Mouse (Mus musculus) spleen, adult 18-20 months (tissue): Measurements from ENCODE around the gene Polh.

Source experiments
- DNase-seq, 2 experiments: peaks; one replicate each; pipeline ENCODE4 v3.0.0; 2022; ENCODE audit warnings: mixed read lengths in 2 of 2

Gene Polh

GRCm38 (mm10) chr17:46202421-46203071, at the start of gene Polh, which contains the start of gene Xpo5:
Gene Polh, minus strand, starts transcription at chr17:46202645.
Gene Xpo5, plus strand, starts transcription at chr17:46202782.
- DNase-seq, result peak; percentile 89 to 93

- no peak for DNase-seq
These were observed 48.7 kb upstream of the Polh start for GRCm38 (mm10) chr17:46251174-46251573.

- no peak for DNase-seq
These were observed 45.7 kb upstream of the Polh start for GRCm38 (mm10) chr17:46248189-46248522.

DNA sequence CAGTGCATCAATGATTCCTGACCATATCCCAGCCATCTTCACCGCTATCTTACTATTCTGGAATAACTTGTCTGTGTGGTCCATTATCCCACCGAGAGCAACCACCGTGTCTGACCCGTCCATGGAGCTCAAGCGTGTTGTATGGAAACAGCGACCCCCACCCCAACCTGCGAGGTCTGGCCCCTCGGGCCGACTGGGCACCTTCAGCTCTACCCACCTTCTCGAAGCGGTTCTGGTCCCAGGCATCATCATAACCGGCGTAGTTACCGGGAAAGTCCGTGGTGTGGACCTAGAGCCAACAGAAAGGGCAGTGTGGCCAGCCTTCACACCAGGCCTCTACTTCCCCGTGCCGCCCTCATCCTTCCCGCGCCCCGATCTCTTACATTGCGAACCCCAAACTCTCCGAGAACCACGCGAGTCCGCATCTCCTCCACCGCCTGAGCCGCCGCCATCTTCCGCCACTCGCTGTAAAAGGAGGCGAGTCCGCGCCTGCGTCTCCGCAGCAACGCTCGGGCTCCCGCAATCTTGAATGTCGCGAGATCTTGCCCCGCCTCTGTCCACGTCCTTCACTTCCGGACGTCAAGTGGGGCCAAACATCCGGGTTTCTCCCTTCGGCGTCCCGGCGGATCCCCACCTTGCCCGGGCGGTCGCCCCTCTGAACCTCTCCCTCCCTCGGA, 45.2 kb upstream of the Polh start, which contains the start of the genes Polr1c and Yipf3:
Polr1c (minus strand) TSS at position 543 of the 677 bp plus-strand sequence.
Yipf3 (plus strand) TSS at position 569 of the 677 bp plus-strand sequence.
- DNase-seq, result peak; percentile 87 to 91

DNA sequence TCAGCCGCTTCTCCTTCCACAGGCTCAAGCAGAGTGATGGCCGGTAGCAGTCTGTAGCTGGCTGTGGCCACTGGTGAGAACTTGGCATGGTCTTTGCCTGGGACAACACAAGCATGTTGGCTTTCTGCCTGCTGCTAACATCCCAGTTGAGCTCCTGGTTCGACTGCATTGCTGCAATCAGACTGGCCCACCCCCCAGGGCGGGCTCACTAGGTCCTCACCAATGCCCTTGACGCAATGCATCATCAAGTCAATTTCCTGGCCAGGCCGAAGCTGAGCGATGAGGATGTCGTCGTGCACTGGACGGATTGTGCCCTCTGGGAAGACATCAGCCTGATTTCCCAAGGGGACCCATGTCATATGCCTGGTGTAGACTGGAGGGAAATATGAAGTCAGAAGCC, 42.1 kb upstream of the Polh start:
- no peak for DNase-seq

DNA sequence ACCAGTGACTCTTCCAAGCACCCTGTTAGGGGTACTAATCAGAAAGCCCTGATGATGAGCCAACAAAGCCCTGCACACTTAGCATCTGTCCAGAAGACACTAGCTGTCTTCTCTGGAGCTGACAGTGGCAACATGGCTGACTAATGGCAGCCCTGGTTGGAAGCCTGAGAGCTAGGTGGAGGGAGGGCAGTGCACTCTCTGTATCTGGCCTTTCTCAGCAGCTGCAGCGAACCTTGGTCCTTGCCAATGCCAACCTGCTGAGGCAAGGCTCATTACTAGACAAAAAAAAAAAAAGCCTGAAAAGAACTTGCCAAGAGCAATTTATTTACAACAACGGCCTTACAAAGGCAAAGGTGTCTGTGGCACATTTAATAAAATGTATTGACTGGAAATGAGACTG, 41.2 kb upstream of the Polh start:
- DNase-seq, result no peak

DNA sequence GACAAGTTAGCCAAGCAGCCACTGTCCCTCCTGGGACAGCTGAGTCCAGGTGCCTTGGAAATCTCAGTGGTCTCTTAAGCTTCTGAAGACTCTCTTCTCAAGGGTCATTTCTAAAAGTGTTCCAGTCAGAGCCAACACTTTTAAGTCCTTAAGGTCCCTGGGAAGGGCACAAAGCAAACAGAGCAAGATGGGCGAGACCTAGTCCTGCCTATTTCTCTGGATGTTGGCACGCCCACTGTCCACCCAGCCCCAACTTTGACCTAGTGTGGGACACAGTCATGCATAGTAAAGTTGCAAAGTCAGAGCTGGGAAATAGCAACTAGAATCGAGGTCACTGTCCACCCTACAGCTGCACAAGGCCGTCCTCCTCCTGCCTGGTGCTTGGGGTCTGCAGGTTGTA, 40.5 kb upstream of the Polh start:
- no peak for DNase-seq

GRCm38 (mm10) chr17:46242274-46242673, 39.8 kb upstream of the Polh start:
- no peak for DNase-seq

DNA sequence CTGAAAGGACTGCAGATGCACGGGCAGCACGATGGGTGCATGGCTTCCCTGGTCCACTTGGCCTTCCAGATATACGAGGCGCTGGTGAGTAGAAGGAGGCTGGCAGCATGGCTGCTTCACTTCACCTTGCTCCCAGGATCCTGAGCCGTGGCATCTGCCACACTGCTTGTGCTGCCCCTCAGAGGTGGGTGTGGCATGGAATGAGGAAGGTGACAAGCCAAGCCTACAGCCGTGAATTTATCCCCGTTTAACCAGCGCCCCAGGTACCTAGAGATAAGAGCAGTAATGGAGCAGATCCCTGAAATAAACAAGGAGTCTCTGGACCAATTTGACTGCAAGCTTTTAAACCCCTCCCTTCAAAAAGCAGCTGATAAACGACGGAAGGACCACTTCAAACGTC, 39.0 kb upstream of the Polh start:
- DNase-seq, result no peak

DNA sequence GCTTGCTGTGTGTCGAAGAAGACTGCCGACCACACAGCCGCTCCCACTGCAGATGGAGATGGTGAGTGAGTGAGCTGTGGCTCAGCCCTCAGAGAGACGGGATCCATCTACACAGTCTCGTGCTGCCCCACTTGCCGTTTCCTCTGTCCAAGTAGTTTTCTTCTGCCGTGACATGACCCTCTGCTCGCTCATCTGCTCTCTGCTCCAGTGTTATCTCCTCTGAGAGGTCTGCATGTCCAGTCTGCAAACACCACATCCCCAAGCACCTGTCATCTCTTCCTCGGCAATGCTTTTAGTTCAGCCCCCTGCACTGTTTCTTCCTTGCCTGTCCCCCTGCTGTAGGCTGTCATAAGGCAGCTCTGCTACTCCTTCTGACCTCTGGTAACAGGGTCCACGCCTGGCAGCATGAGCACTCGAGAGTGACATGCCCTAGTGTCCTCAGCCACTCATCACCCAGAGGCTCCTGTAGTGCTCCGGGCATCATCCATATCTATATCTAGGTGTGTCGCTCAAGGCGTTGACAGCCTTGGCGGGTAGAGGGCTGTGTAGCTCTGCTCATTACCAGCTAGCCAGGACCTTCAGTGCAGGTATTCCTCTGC, 37.2 kb upstream of the Polh start:
- no peak for DNase-seq

GRCm38 (mm10) chr17:46237480-46237879, 35.0 kb upstream of the Polh start:
- no peak for DNase-seq

DNA sequence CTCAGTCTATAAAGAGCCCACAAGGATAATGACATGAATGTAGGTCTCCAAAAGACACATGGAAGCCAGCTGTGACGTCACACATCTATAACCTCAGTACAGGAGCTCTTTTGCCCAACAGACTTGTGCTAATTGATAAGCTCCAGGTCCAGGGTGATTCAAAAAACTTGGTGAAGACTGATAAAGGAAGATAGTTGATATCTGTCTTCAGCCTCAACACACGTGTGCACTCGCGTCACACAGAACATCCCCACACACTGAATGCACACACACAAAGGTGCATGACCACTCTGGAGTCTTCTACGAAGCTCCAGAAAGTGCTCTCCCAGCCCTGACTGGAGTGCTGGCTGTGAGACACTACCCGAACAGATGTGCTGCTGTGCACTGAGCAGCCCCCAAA, 34.6 kb upstream of the Polh start:
- DNase-seq, result no peak

GRCm38 (mm10) chr17:46236067-46236466, 33.6 kb upstream of the Polh start:
- DNase-seq, result no peak

DNA sequence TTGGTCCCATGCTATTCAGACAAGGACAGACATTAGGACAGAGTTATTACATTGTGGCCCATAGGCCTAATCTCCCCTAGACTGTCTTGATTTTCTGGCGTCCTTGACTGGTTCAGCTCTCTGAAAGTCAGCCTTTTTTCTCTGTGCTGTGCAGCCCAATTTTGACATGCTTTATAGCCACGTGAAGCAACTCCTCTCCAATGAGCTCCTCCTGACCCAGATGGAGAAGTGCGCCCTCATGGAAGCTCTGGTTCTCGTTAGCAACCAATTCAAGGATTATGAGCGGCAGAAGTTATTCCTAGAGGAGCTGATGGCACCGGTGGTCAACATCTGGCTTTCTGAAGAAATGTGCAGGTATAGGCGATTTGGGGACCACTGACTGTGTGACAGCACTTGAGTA, 25.1 kb upstream of the Polh start:
- no peak for DNase-seq

DNA sequence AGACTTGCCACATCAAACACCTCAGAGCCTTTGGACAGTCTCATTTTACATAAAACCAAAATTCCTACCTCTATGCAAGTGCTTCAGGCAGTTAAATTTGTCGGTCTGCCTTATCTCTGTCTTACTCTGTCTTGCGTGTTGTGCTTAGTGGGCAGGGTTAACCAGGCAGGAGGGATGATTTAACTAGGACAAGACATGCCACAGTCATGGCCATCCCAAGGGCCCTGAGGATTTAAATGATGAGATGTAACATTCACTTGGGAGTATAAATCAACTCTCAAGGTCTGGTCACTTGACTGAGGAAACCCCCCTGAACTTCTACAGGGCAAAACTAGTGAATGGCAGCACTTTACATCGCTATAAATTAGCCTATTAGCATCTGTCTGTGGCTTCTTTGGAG, 19.2 kb upstream of the Polh start:
- no peak for DNase-seq

DNA sequence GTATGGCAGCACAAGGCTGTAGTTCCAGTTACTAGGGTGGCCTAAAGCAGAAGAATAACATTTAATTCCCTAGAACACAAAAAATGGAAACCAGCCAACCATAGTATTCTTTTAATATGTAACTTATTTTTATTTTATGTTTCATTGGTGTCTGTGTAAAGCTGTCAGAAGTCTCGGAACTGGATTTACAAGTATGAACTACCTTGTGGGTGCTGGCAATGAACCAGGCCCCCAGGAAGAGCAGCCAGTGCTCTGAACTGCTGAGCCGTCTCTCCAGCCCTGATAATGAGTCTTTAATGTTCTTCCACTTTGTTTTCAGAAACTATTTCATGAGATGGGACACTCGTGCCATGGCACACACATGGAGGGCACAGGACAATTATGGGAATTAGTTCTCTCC, 8.1 kb upstream of the Polh start:
- DNase-seq, result no peak

DNA sequence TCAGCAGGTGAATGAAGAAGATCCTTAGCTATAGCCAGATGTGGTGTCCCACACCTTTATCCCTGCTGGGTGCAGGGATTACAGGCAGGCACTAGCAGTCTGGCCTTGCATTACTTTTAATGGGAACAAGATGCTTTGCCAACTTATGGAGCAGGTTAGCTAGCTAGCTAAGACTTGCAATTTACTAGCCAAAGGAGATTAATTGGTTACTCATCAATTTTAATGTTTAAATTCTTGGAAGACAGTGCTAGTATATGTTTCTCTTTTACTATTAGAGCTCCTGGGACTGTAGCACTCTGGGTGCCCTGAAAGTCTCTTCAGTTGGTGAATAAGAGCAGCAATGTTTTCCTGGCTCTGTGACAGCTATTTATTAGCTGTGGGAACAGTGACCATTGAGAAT, 4.2 kb upstream of the Polh start:
- no peak for DNase-seq

- DNase-seq, result no peak
These were observed 633 bp upstream of the Polh start for GRCm38 (mm10) chr17:46203078-46203477.

DNA sequence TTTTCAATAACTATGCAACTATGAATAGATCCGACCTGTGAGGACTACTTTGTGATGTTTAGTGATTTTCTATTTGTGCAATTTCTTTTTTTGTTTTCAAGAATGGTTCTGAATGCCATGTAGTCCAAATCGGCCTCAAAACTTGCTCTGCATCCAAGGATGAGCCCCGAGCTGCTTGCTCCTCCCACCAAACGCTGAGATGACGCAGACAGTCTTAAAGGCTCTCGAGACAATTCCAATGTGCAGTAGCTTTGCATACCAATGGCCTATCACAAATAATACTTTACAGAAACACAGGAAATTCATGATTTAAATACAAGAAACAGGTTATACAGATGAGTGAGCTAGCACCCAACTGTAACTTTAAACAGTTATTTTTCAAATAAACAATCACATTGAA, 1.3 kb downstream of the Polh start:
- no peak for DNase-seq

GRCm38 (mm10) chr17:46188829-46189228, 13.6 kb downstream of the Polh start:
- DNase-seq, result no peak

- no peak for DNase-seq
These were observed 20.2 kb downstream of the Polh start for GRCm38 (mm10) chr17:46182273-46182672.

DNA sequence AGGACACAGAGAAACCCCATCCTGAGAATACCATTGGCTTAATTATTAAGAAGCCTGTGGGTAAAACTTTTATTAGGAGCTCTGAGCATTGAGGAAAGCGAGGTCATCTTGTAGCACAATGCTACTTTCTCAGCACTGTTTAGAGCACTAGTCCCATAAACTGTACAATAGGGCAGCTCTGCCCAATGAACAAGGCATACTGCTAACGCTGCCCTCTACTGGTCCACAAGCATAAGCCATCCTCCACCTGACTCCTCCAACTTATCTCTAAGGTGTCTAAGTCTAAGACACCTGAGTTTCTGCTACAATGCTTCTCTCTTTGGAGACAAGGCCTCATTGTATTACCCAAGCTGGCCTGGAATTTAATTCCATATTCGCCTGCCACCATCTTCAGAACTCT, 31.9 kb downstream of the Polh start:
- DNase-seq, result no peak

GRCm38 (mm10) chr17:46168768-46169167, 33.7 kb downstream of the Polh start:
- no peak for DNase-seq

- DNase-seq, result no peak
These were observed 34.1 kb downstream of the Polh start for GRCm38 (mm10) chr17:46168318-46168717.
